Mouse (Mus musculus): Measurements from ENCODE around the gene Tex21.
"Not testable (repeated sequence)": the region's sequence is repeated elsewhere in the genome, so short reads cannot be mapped to it uniquely, and the experiment has no call there.

- not testable (repeated sequence) for TF ChIP-seq FLI1 (IDR thresholded peaks at IDR 0.05; ENCODE audit: low read length); GATA1 (IDR thresholded peaks at IDR 0.05; ENCODE audit: borderline replicate concordance, low read length)
Measured at GRCm38 (mm10) chr12:76152389-76152788, 94.2 kb downstream of the Tex21 start.

All from megakaryocyte, embryonic 14.5 days (primary cell).